Mouse (Mus musculus) spleen, postnatal 14 days (tissue): ENCODE data around the gene Numb.
"Not testable (repeated sequence)": the region's sequence is repeated elsewhere in the genome, so short reads cannot be mapped to it uniquely, and the experiment has no call there.

ENCODE experiments used
- DNase-seq, 2 experiments: peaks; one replicate each; pipeline ENCODE4 v3.0.0; 2021 to 2022; ENCODE audit warnings: low spot score in 2 of 2

Gene Numb

DNA sequence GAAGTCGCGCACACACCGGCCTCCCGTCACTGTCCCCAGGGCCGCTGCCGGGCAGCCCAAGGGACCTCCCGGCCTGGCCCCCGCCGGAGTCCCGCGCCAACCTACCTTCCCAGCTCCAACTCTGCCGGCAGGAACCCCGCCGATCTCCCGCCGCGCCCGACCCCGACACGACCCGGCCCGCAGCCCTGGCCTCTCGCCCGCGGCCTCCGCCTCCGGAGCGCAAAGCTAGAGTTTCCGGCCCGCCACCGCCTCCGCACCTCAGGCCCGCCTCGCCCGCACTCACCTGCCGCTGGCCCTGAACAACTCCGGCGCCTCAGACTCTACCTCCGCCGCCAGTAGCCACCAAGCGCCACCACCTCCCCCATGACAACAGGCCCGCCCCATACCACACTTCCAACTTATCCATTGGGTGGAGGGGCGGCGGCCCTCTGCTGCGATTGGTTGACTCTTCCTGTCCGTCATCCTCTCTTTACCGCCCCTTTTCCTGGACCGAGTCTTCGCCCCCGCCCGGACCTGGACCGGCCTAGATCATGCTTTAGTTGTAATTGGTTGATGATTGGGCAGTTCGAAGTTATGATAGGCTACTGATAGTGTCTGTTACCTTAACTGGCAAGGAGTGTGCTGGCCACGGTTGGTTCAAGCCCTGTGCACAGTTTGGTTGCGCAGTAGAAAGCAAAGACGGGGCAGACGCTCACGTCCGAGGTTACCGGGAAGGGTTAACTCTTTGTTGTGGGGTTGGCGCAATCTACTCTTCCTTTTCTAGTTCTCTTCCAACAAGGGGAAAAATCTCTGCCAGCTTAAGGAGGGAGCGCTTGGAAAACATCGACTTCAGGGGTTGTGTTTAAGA is at the start of gene Numb:
Gene Numb, minus strand, starts transcription at position 400 of the 847 bp plus-strand sequence.
- DNase-seq = peak; percentile 95

GRCm38 (mm10) chr12:83965235-83965634 is 43.5 kb upstream of the Numb start:
- no peak for DNase-seq

GRCm38 (mm10) chr12:83958278-83958677 is 36.5 kb upstream of the Numb start:
- no peak for DNase-seq

DNA sequence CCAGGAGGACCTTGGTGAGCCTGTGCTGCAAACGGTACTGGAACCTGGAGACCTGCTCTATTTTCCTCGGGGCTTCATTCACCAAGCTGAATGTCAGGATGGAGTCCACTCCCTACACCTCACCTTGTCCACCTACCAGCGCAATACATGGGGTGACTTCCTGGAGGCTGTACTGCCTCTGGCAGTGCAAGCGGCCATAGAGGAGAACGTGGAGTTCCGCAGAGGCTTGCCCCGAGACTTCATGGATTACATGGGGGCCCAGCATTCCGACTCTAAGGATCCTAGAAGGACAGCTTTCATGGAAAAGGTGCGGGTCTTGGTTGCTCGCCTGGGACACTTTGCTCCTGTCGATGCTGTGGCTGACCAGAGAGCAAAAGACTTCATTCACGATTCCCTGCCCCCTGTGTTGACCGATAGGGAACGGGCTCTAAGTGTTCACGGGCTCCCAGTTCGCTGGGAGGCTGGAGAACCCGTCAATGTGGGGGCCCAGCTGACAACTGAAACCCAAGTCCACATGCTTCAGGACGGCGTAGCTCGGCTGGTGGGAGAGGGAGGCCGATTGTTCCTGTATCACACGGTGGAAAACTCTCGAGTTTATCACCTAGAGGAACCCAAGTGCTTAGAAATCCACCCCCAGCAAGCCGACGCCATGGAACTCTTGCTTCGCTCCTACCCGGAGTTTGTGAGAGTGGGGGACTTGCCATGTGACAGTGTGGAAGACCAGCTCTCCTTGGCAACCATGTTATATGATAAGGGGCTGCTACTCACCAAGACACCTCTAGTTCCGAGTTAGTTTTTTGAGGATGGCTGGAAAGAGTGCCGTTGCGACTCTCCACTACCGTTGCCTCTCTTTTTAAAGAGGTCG is 30.2 kb upstream of the Numb start:
- no peak for DNase-seq

- DNase-seq = peak; percentile 16 to 23
Observed at GRCm38 (mm10) chr12:83950840-83951701, 29.3 kb upstream of the Numb start.

GRCm38 (mm10) chr12:83950493-83950839 is 28.7 kb upstream of the Numb start, which contains the start of gene Riox1:
Gene Riox1, plus strand, starts transcription at chr12:83950608.
- peak; percentile 46 to 59 for DNase-seq

GRCm38 (mm10) chr12:83949776-83950492 is 28.2 kb upstream of the Numb start:
- no peak for DNase-seq

DNA sequence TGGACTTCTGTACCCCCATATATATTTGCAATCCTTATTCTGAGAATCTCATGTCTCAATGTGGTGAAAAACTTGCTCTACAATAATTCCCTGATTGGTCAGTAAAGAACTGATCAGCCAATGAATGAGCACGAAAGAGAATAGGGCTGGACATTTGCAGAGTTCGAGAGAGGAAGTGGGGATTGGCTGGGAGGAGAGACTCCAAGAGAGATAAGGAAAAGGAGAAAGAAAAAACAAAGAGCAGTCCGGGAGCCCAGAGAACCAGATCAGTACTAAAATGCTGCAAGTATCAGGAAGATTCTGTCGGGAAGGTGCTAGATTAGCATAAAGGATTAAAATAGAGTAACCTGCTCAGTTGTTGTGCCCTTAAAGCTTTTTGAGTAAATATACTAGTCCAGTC is 27.3 kb upstream of the Numb start:
- DNase-seq = no peak

DNA sequence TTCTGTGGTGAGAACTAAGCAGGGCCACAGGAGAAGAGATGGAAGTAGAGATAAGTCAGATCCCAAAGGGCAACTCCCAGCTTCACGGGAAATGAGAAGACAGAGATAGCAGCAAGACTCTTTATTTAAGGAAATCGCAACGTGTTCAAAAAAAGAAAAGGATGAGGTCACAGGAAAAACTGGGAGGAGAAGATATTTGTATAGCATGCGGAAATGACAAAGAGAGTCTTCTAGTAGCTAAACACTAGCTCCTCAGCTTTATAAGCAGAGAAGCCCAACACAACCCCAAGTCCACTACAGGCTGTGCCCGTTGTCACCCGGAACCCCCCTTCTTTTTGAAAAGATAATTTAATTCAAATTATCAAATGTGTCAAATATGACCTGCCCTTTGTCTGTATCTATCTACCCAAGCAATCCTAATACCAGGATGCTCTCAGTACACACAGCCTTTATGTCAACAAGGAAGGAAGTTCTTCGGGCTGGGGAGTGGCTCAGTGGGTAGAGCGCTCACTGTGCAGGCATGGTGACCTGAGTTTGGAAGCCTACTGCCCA is 25.6 kb upstream of the Numb start:
- DNase-seq = no peak

- DNase-seq = no peak
Observed at GRCm38 (mm10) chr12:83941938-83942337, 20.2 kb upstream of the Numb start.

DNA sequence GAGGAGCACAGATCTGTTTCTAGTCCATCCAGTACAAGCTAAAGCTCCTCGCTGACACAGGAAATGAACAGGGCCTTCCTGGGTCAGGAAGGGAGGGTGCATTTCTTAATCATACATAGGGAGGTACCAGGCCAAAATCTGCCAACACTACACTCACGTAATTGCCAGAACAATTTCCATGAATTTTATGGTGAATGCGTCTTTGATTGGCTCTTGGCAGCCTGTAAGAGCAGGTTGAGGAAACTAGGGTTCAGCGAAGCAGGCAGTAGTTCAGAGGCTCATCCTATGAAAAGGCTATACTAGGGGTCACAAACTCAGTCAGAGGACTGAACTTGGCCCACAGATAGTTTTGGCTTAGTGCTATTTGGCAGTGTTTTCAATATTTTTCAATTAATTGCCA is 18.3 kb upstream of the Numb start:
- DNase-seq = no peak

DNA sequence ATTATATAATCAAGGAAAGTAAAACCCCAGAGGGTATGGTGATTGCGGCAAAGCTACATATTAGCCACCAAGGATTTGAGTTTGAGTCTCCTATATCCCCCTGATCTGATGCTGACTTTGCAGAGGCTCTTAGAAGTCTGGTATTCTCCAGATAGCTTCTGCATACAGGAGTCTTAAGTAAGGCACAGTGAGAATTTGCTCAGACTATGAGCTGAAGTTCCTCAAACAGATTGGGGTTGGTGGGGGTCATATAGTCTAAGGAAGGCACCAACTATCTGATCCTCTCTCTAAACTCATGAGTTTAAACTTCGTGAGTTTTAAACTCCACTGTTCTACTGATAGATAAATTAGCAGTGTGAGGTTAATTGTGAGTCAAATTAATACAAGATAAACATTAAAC is 17.6 kb upstream of the Numb start:
- no peak for DNase-seq

- DNase-seq = not testable (repeated sequence)
Observed at GRCm38 (mm10) chr12:83938592-83938991, 16.9 kb upstream of the Numb start.

DNA sequence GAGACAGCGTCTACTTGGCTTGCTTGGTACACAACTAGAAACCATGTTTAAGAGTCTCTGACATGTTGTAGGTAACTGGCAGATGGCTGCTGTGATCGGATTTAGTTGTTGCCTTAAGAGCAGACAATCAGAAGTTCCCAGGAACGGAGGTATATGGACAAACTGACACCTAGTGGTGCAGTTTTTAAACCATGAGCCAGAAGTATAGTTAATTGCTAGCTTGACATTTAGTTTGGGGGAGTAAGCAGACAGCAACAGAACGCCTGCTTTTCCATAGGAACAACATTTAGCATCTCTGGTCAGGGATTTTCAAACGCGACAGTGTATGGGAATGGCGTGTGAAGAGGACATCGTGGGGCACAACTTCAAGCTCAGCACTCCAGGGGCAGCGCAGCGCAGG is 15.9 kb upstream of the Numb start:
- no peak for DNase-seq

- no peak for DNase-seq
Observed at GRCm38 (mm10) chr12:83929186-83929804, 7.6 kb upstream of the Numb start.

DNA sequence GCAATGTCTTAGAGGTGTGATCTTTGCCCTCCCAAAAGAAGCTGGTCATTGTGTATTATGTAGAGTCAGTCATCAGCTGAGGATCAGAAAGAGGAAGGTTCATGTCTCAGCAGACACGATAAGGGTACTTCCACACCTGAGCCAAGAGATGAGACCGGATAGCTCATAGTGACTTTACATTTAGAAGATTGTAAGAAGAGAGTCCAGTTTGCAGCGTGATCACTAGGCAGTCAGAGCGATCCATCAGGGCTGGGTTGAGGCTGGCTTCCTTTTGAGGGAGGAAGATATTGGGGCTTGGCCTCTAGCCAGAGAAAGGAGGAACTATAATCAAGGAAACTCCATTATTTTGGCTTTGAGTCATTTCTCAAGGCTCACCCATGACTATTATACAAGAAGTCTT is 6.0 kb upstream of the Numb start:
- no peak for DNase-seq

DNA sequence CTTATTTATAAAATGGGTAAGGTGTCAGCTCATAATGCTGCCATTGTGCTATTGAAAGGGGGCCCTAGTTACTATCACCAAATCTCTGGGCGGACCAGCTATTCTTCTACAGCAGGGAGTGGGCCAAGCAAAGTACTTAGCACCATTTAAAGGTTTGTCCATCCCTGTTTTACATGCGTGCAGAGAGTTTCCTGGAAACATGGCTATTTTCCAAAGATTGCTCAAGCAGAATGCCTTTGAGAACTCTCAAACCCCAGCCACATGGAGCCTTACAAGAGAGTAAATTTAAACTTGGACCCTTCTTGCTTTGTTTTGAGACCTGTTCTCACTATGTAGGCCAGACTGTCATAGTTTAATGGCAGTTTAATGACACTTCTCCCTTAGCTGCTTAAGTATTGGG is 4.3 kb upstream of the Numb start:
- no peak for DNase-seq

DNA sequence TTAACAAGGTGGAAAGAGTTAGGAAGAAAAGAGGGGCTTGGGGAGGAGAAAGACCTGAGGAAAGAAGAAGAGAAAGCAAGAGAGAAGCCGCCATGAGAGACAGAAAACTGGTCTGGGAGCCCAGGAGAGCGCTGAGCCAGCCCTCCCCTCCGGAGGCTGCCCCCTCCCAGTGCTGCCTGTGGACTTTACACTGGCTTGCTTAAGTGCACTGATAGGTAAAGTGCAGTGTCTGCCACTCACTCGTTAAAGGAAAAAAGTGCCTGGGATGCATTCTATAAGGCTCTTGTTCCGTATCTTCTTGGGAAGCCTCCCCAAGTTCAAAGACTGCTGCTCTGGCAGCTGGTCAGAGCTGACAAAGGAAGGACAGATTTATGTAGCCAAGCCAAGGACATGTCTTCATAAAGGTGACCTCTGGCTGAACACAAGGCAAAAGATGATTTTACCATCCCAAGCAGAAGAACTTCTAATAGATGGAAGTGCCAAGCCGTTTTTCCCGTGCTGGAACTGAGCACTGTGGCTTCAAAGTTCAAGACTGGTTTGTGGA is 3.5 kb upstream of the Numb start:
- DNase-seq = no peak

- DNase-seq = no peak
Observed at GRCm38 (mm10) chr12:83924332-83924731, 2.6 kb upstream of the Numb start.

DNA sequence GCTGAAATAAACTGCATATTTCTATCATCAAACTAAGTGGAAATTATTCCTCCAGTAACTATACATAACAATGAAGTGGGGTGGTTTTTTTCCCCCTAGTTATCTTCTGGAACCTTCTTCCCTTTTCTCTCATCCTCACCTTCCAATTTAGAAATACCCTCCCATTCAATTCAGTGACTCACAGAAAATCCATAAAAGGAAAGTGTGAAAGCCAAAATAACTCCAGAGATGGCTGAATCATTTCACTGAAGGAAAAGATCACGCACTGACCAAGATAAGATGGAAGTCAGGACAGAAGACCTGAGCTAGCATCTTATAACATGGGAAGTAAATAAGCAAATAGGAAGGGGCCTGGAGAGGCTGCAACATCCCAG is 1.7 kb upstream of the Numb start:
- no peak for DNase-seq
